Mouse (Mus musculus) ES-E14 (cell line): ENCODE data around the gene Gm42417. TPM values are rescaled to one million over a fixed set of nuclear protein-coding genes. Genes with fewer than 3 reads are reported as not detected.

Experiments used
- DNase-seq: peaks from one replicate; pipeline ENCODE4 v3.0.0-alpha.2; 2013; ENCODE audit warnings: low read depth, low spot score
- H3K27ac ChIP-seq: 2 replicates; pipeline ENCODE4 v1.5.1; 2012; ENCODE audit warnings: low read depth, mild to moderate bottlenecking, low read length, moderate library complexity, mixed read lengths; ENCODE audit not compliant: poor library complexity, insufficient read depth, severe bottlenecking
- H3K36me3 ChIP-seq: 2 replicates; pipeline ENCODE4 v1.6.1; 2012; ENCODE audit warnings: mild to moderate bottlenecking, low read length, moderate library complexity, mixed read lengths; ENCODE audit not compliant: control insufficient read depth, poor library complexity, insufficient read depth, severe bottlenecking
- H3K4me1 ChIP-seq, 2 experiments: fragments of 150-350 bp in 1 of 2; sonication (generic) in 1 of 2; 2 replicates each; pipeline ENCODE4 v1.6.1; 2012; ENCODE audit warnings: low read length in 2 of 2, mild to moderate bottlenecking in 1 of 2, mixed read lengths in 1 of 2; ENCODE audit not compliant: control insufficient read depth in 2 of 2, insufficient read depth in 2 of 2, poor library complexity in 1 of 2
- H3K4me3 ChIP-seq, 2 experiments: fragments of 150-350 bp in 1 of 2; sonication (generic) in 1 of 2; 2 replicates each; pipeline ENCODE4 v1.5.1; 2012; ENCODE audit warnings: low read length in 2 of 2, low read depth in 1 of 2, mild to moderate bottlenecking in 1 of 2, mixed read lengths in 1 of 2; ENCODE audit not compliant: insufficient read depth in 1 of 2, poor library complexity in 1 of 2, severe bottlenecking in 1 of 2
- H3K9ac ChIP-seq: 2 replicates; pipeline ENCODE4 v1.6.1; 2012; ENCODE audit warnings: low read depth, mild to moderate bottlenecking, low read length, mixed read lengths; ENCODE audit not compliant: poor library complexity, insufficient read depth, severe bottlenecking
- H3K9me3 ChIP-seq: fragments of 150-350 bp; sonication (generic); 2 replicates; pipeline ENCODE4 v1.6.1; 2012; ENCODE audit warnings: low read depth, mild to moderate bottlenecking, low read length; ENCODE audit not compliant: control insufficient read depth, insufficient read depth
- CHD2 ChIP-seq: IDR thresholded peaks from 2 replicates; pipeline ENCODE4 v1.6.1; 2014; ENCODE audit warnings: mild to moderate bottlenecking, low read depth, low read length, inconsistent platforms
- HCFC1 ChIP-seq: IDR thresholded peaks from 2 replicates; pipeline ENCODE4 v1.6.1; 2012; ENCODE audit warnings: low read length, inconsistent platforms, borderline replicate concordance; ENCODE audit not compliant: insufficient read depth
- MAFK ChIP-seq: IDR thresholded peaks from 2 replicates; pipeline ENCODE4 v1.6.1; 2014; ENCODE audit warnings: mild to moderate bottlenecking, low read depth, low read length, inconsistent platforms; ENCODE audit not compliant: insufficient read depth
- ZC3H11A ChIP-seq: IDR thresholded peaks from 2 replicates; pipeline ENCODE4 v1.6.1; 2012; ENCODE audit warnings: low read depth, mild to moderate bottlenecking, inconsistent platforms, low read length, borderline replicate concordance
- ZNF384 ChIP-seq: IDR thresholded peaks from 2 replicates; pipeline ENCODE4 v1.6.1; 2012; ENCODE audit warnings: low read depth, low read length, inconsistent platforms
- in situ Hi-C, 2 experiments: fragments of 600-800 bp; cut with MboI; formaldehyde crosslinking; loops; one replicate each; pipeline ENCODE4 v1.15.1; 2025; ENCODE audit warnings: low sequenced_read_pairs in 2 of 2, inconsistent platforms in 1 of 2; ENCODE audit not compliant: unreplicated experiment in 2 of 2
- total RNA-seq: library from RNA; depleted of rRNA; stranded (reverse); fragments of 300-350 nt; gene quantifications from 2 replicates; pipeline ENCODE4 v1.2.3, GENCODE M21; 2012

Gene Gm42417
- total RNA-seq, 1 experiment, result not detected

DNA sequence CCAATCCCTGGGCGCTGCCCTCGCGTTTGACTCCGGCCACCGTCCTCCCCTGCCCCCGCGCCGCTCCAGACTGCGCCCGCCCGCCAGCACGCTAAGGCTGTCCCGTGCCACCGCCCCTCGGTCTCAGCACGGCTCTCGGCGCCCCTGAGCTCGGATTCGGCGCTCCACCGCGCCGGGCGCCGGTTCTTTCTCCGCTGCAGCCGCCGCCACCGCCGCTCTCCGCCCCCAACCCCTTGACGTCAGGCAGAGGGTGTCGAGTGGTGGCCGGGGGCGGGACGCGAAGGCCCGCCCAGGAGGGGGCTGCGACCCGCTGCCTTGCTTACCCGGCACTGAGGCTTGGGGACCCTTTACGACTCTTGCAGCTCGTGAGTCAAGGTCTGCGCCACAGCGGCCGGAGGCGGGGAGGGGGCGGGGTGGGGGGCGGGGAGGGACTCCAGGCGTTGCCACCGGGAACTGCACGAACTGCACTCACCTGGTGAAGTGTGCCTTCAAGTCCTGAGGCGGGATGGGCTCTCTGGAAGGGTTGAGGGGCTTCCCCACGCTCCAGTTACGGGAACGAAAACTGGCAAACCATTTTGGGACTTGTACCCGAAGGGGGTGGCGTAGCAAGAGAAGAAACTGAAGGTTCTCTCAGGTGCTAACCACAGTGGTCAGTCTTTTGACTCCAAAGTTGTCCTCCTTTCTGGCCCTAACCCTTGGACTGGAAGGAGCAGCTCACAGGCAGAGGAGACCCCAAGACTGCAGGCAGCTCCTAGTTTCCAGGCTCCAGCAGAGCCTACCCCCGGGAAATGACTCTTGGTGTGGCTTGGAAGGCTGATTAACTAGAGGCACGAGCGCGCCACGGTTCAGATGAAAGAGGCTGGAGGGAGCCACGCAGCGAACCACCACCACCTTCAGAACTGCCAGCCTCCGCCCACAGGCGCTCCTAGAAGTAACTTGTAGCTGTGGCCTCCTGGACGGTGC, 19.1 kb upstream of the Gm42417 start, which contains the start of gene Sema4c:
Sema4c (minus strand) TSS at position 319 of the 963 bp plus-strand sequence.
- no peaks in the 10 kb centered on the region for H3K9me3 ChIP-seq
- H3K4me1 ChIP-seq, result peaks cover 3 to 16% of the 10 kb centered on the region in 2 experiments; a peak in 2 of 4 replicates
- in situ Hi-C loops, result no loop called here
- H3K27ac ChIP-seq, result no peak within 1 kb of the TSS
- peak; percentile 60 for DNase-seq
- no peaks in the 10 kb centered on the region; the same call in 1 of the 2 replicates for H3K36me3 ChIP-seq
- peak within 1 kb of the TSS; percentile 49 for H3K9ac ChIP-seq
- H3K4me3 ChIP-seq, result peak within 1 kb of the TSS; percentile 89 to 97
- no peak for TF ChIP-seq CHD2
- no peak for TF ChIP-seq ZC3H11A
- TF ChIP-seq HCFC1, result no peak
- TF ChIP-seq MAFK, result no peak
- no peak for TF ChIP-seq ZNF384

DNA sequence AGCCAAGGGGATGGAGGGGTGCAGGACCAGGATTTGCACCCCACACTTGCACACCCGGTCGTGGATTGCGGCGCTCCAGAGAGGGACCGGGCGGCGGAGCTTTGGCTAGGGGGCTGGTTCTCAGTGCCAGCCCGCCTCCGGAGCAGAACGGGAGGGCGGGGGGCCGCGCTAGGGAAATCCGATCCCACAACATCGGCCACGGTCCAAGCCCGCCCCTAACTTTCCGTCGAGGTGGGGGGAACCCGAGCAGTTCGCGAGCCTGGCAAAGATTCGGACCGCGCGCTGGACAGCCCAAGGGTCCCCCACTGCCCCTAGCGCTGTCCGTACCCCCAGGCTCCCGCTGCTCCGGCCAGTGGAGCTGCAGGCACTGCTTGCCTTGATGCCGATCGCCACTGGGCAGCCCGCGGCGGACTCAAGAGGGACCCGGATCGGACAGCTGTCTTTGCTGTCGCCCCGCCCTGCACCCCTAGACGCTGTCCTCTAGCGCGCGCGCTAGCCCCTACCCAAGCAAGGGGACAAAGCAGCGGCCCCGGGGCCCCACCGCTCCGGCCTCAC, 18.3 kb upstream of the Gm42417 start:
- Histone ChIP-seq H3K27ac (no peak overlapping the region), H3K4me1 (peaks cover 3 to 16% of the 10 kb centered on the region in 2 experiments; a peak in 2 of 4 replicates), H3K36me3 (no peaks in the 10 kb centered on the region; the same call in 1 of the 2 replicates), H3K9me3 (no peaks in the 10 kb centered on the region), H3K9ac (peak overlapping the region; percentile 49), H3K4me3 (peak overlapping the region; percentile 89 to 97)
- TF ChIP-seq MAFK (no peak), CHD2 (no peak), ZC3H11A (no peak), ZNF384 (no peak), HCFC1 (no peak)
- DNase-seq, result no peak
- in situ Hi-C loops, result no loop called here

DNA sequence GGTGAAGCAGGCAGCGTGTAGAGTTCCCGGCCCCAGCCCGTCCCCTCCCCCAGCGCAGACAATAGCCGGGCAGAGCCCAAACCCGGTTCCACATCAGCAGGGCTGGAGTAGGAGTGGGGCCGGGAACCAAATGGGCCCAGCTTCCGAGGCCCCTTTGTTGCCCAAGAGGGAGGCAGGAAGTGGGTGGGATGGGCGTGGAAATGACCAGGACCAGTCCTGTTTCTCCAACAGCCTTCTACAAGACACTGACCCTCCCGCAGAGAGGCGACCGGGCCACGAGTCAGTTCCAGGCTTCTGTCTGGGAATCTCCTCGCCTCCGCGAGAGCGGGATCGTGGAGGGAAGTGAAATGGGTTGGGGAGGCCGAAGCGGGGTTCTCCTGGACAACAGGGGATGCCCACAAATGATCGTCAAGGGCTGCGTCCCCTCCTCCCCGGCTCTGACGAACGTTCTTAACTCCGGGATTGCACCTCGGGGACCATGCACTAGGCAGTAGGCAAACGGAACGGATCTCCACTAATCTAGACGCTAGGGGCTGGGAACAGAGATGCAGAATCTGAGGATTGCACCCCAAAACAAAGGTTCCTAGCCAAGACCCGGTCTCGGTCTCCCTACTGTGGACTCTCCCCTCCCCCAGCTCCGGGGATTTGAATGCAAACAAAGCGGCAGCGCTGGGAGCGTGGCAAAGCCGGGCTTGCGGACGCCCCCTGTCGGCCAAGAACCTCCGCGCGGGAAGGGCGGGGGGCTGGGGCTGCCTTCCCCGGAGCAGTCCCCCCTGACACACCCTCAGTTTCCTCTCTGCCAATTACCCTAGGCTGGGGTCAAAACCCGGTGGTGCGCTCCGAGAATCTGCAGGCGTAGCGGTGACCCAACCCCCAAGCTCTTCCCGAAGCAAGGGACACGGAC, 17.6 kb upstream of the Gm42417 start:
- peak overlapping the region; percentile 89 to 97 for H3K4me3 ChIP-seq
- H3K9me3 ChIP-seq, result no peaks in the 10 kb centered on the region
- TF ChIP-seq HCFC1, result 0 out of 2 replicates have a peak, but pooled peaks have one; percentile 26
- TF ChIP-seq ZNF384, result no peak
- TF ChIP-seq MAFK, result no peak
- TF ChIP-seq ZC3H11A, result no peak
- no peak for TF ChIP-seq CHD2
- H3K4me1 ChIP-seq, result peaks cover 3 to 13% of the 10 kb centered on the region in 2 experiments; a peak in 2 of 4 replicates
- in situ Hi-C loops, result no loop called here
- peaks cover 4% of the 10 kb centered on the region; the same call in 1 of the 2 replicates for H3K36me3 ChIP-seq
- peak; percentile 89 for DNase-seq
- H3K9ac ChIP-seq, result peak overlapping the region; percentile 69
- peak overlapping the region; percentile 4; the same call in 1 of the 2 replicates for H3K27ac ChIP-seq

DNA sequence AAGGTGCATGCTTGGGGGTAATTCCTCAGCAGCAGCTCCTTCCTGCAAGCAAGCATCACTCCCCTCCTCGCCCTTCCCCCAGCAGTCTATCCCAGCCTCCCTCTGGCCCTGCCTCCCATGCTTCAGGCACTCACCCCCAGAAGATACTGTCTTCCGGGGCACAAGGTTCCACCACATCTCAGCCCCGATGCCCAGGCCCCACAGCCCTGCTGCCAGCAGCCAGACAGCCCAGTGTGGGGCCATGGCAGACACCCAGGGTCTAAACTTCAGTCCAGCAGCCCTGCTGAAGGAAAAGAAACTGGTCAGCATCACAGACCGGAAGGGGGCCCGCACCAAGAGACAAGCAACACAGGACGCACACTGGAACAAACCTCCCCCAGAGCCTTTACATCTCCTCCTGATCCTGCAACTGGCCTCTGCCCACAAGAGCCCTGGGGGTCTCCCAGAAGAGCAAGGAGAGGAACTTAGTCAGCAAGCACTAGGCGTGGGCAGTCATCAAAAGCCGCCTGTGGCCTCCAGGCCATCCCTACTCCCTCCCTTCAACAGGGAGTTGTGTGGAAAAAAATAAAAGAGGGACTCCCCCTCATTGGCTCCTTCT, 16.7 kb upstream of the Gm42417 start:
- no peak for DNase-seq
- H3K9me3 ChIP-seq, result no peaks in the 10 kb centered on the region
- H3K4me1 ChIP-seq, result peaks cover 3 to 12% of the 10 kb centered on the region in 2 experiments; a peak in 2 of 4 replicates
- no peak overlapping the region; the same call in 1 of the 2 replicates for H3K27ac ChIP-seq
- H3K9ac ChIP-seq, result peak overlapping the region; percentile 69; the same call in 1 of the 2 replicates
- in situ Hi-C loops, result no loop called here
- H3K36me3 ChIP-seq, result peaks cover 8% of the 10 kb centered on the region
- TF ChIP-seq ZC3H11A, result no peak
- TF ChIP-seq CHD2, result no peak
- no peak for TF ChIP-seq ZNF384
- H3K4me3 ChIP-seq, result peak overlapping the region; percentile 89 to 97
